8 mouse cellular contexts compared by ENCODE assay signal in genomic region chrX:8132017-8132976, GRCm38 (mm10). TPM values are rescaled to one million over a fixed set of nuclear protein-coding genes. Genes with fewer than 3 reads are reported as not detected.
DNase-seq lines count a peak whose midpoint lies in the region; ATAC-seq and TF ChIP-seq lines count a peak whose summit lies in the region.

Gene Wdr13, minus strand, starts transcription at chrX:8132892.

- no peak for TF ChIP-seq EP300 in ES-Bruce4 (IDR thresholded peaks at IDR 0.05; ENCODE audit: insufficient read depth, low read depth, low read length)

- H3K9me3 ChIP-seq in ES-Bruce4 (replicated peaks; ENCODE audit: control insufficient read depth, insufficient read depth, low read length, poor library complexity, severe bottlenecking) = no peaks in the 10 kb centered on the region
- H3K9me3 ChIP-seq in forebrain, embryonic 14.5 days (replicated peaks; ENCODE audit: control insufficient read depth, low read length) = no peaks in the 10 kb centered on the region
- H3K9me3 ChIP-seq in neural tube, embryonic 15.5 days (replicated peaks) = no peaks in the 10 kb centered on the region

- H3K9ac ChIP-seq in ES-Bruce4 (ENCODE audit: low read depth, poor library complexity, severe bottlenecking) = peak within 1 kb of the TSS; percentile 19; the same call in 1 of the 2 replicates
- peak within 1 kb of the TSS; percentile 66 for H3K9ac ChIP-seq in forebrain, embryonic 14.5 days (ENCODE audit: low read length)
- H3K9ac ChIP-seq in neural tube, embryonic 15.5 days (replicated peaks) = peak within 1 kb of the TSS; percentile 60

- H3K36me3 ChIP-seq in ES-Bruce4 (ENCODE audit: control insufficient read depth, insufficient read depth, low read length, poor library complexity, severe bottlenecking) = no peaks in the 10 kb centered on the region; the same call in 1 of the 2 replicates
- H3K36me3 ChIP-seq in forebrain, embryonic 14.5 days (ENCODE audit: control insufficient read depth, insufficient read depth, low read length) = peaks cover 15% of the 10 kb centered on the region; the same call in 1 of the 2 replicates
- peaks cover 12% of the 10 kb centered on the region; the same call in 1 of the 2 replicates for H3K36me3 ChIP-seq in neural tube, embryonic 15.5 days

- no peaks in the 10 kb centered on the region for H3K4me1 ChIP-seq in ES-Bruce4 (ENCODE audit: control insufficient read depth, insufficient read depth, low read length)
- H3K4me1 ChIP-seq in forebrain, embryonic 14.5 days (ENCODE audit: control insufficient read depth, insufficient read depth, low read length) = no peaks in the 10 kb centered on the region
- peaks cover 5% of the 10 kb centered on the region for H3K4me1 ChIP-seq in neural tube, embryonic 15.5 days

- WGBS in forebrain, embryonic 14.5 days = 28% methylated on average over 40 of the region's 40 CpGs
- 15% methylated on average over 39 of the region's 40 CpGs for WGBS in neural tube, embryonic 15.5 days

- ATAC-seq in cerebellum, adult (ENCODE audit: insufficient number of reproducible peaks, low FRiP score, low TSS enrichment) = peak; percentile 86
- peak; percentile 89 for ATAC-seq in forebrain, embryonic 14.5 days
- peak; percentile 93 for ATAC-seq in neural tube, embryonic 15.5 days (ENCODE audit: low FRiP score)

- no peak within 1 kb of the TSS for H3K27ac ChIP-seq in ES-Bruce4 (ENCODE audit: insufficient read depth, low read length)
- H3K27ac ChIP-seq in forebrain, embryonic 14.5 days (ENCODE audit: low read depth, low read length) = peak within 1 kb of the TSS; percentile 93
- peak within 1 kb of the TSS; percentile 97 for H3K27ac ChIP-seq in neural tube, embryonic 15.5 days (replicated peaks)

- TF ChIP-seq CTCF in ES-Bruce4 (IDR thresholded peaks at IDR 0.05; ENCODE audit: low read depth, low read length) = no peak

- peak within 1 kb of the TSS; percentile 54 for H3K4me2 ChIP-seq in forebrain, embryonic 14.5 days (ENCODE audit: low read length)
- peak within 1 kb of the TSS; percentile 55 for H3K4me2 ChIP-seq in neural tube, embryonic 15.5 days

- H3K4me3 ChIP-seq in ES-Bruce4 (ENCODE audit: low read depth, low read length) = peak within 1 kb of the TSS; percentile 80
- peak within 1 kb of the TSS; percentile 48 for H3K4me3 ChIP-seq in forebrain, embryonic 14.5 days (ENCODE audit: low read depth, low read length)
- H3K4me3 ChIP-seq in neural tube, embryonic 15.5 days (replicated peaks) = peak within 1 kb of the TSS; percentile 55

- H3K27me3 ChIP-seq in ES-Bruce4 (ENCODE audit: control insufficient read depth, insufficient read depth, low read length, poor library complexity, severe bottlenecking) = no peaks in the 10 kb centered on the region
- no peaks in the 10 kb centered on the region for H3K27me3 ChIP-seq in forebrain, embryonic 14.5 days (replicated peaks; ENCODE audit: control insufficient read depth, insufficient read depth, low read length)
- no peaks in the 10 kb centered on the region for H3K27me3 ChIP-seq in neural tube, embryonic 15.5 days (replicated peaks)

- peak; percentile 92 for DNase-seq in forebrain, embryonic 14.5 days (ENCODE audit: low spot score)
- DNase-seq in heart, postnatal 14 days = peak; percentile 86
- peak; percentile 89 for DNase-seq in layer of hippocampus, adult 11-12 months (ENCODE audit: low spot score)
- peak; percentile 93 for DNase-seq in lung, adult 18-20 months
- DNase-seq in testis, postnatal 14 days (ENCODE audit: low spot score) = peak; percentile 86

- no peak for TF ChIP-seq POLR2A in ES-Bruce4 (IDR thresholded peaks at IDR 0.05; ENCODE audit: insufficient read depth, low read length)

- intact Hi-C loops in heart, postnatal 14 days (cut with DNase I) = no loop called here

RNA-seq across cellular contexts. Expression of gene Wdr13, which starts in this region (rescaled TPM):
- polyA plus RNA-seq in ES-Bruce4 (2011; ENCODE audit: insufficient read depth, insufficient read length, low read depth, missing spikeins) = 8.7 and 11.2 TPM in 2 replicates
- 35.2 and 43.2 TPM in 2 replicates for polyA plus RNA-seq in forebrain, embryonic 14.5 days (2014; fragmentation: Nextera tagmentation; extraction: Ambion mirVana)
- 10 to 100 TPM; 67.7 to 71.3 TPM for total RNA-seq in heart, postnatal 14 days (2021)
- polyA plus RNA-seq in neural tube, embryonic 15.5 days (2015; fragmentation: Nextera tagmentation; extraction: Ambion mirVana) = 56.2 and 64.9 TPM in 2 replicates
